Mouse (Mus musculus) E14TG2a.4 (cell line): Measurements from ENCODE around the gene Tnpo2.

Experiments used
- H3K27me3 ChIP-seq: 2 replicates; pipeline ENCODE4 v1.6.1; 2014; ENCODE audit warnings: low read length, control low read depth; ENCODE audit not compliant: insufficient read depth
- H3K36me3 ChIP-seq: 2 replicates; pipeline ENCODE4 v1.6.1; 2014; ENCODE audit warnings: low read length, control low read depth; ENCODE audit not compliant: insufficient read depth
- H3K4me1 ChIP-seq: replicated peaks from 2 replicates; pipeline ENCODE4 v1.6.1; 2014; ENCODE audit warnings: low read depth, low read length, control low read depth
- H3K4me3 ChIP-seq: replicated peaks from 2 replicates; pipeline ENCODE4 v1.5.1; 2014; ENCODE audit warnings: mild to moderate bottlenecking, low read length
- H3K9me3 ChIP-seq: 2 replicates; pipeline ENCODE4 v1.6.1; 2014; ENCODE audit warnings: low read length, control low read depth
- CTCF ChIP-seq: conservative IDR thresholded peaks from 2 replicates; pipeline ENCODE4 v1.5.1; 2014; ENCODE audit warnings: low read length
- NANOG ChIP-seq: IDR thresholded peaks from 2 replicates; pipeline ENCODE4 v1.6.1; 2014; ENCODE audit warnings: borderline replicate concordance, low read length, mixed read lengths
- POU5F1 ChIP-seq: IDR thresholded peaks from 2 replicates; pipeline ENCODE4 v1.6.1; 2014; ENCODE audit warnings: low read length, borderline replicate concordance

Tnpo2 gene

DNA sequence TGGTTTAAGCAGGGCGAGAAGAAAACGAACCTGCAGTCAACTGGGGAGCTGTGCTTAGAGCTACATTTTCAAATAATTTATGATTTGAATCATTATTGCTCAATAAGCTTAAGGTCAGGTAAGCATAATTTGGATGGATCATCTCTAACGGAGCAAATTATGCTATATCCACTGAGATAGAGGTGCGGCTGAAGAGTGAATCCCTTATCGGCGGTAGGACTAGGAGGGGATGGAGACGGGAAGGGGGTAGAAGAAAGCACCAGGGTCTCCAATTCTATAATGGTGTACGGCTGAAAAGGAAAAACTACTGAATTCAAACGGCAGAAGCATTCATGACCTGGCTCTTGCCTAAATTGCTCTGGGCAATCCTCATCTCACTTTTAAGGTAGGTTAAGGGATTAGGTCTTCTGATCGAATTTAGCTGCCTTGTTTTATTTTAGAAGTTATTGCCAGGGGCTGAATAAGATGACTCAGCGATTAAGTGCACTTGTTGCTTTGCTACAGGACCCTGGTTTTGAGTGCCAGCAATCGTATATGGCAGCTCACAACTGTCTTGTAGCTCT lies 1.5 kb upstream of the Tnpo2 start:
- TF ChIP-seq CTCF (no peak), POU5F1 (no peak), NANOG (no peak)
- Histone ChIP-seq H3K4me1 (peaks cover 67% of the 10 kb centered on the region), H3K4me3 (peak overlapping the region; percentile 94), H3K9me3 (no peaks in the 10 kb centered on the region), H3K27me3 (no peaks in the 10 kb centered on the region), H3K36me3 (peaks cover 55% of the 10 kb centered on the region)

- Histone ChIP-seq H3K36me3 (peaks cover 55% of the 10 kb centered on the region), H3K27me3 (no peaks in the 10 kb centered on the region), H3K9me3 (no peaks in the 10 kb centered on the region), H3K4me1 (peaks cover 69% of the 10 kb centered on the region), H3K4me3 (peak overlapping the region; percentile 94)
- no peak for TF ChIP-seq POU5F1
- TF ChIP-seq CTCF: no peak
- TF ChIP-seq NANOG: no peak
These were observed 896 bp upstream of the Tnpo2 start for GRCm38 (mm10) chr8:85035728-85036310.

- H3K4me1 ChIP-seq: peaks cover 71% of the 10 kb centered on the region
- H3K36me3 ChIP-seq: peaks cover 56% of the 10 kb centered on the region
- peak overlapping the region; percentile 94 for H3K4me3 ChIP-seq
- no peaks in the 10 kb centered on the region for H3K9me3 ChIP-seq
- no peak for TF ChIP-seq CTCF
- no peak for TF ChIP-seq NANOG
- no peak for TF ChIP-seq POU5F1
- H3K27me3 ChIP-seq: no peaks in the 10 kb centered on the region
These were observed 366 bp upstream of the Tnpo2 start for GRCm38 (mm10) chr8:85036381-85036717.

DNA sequence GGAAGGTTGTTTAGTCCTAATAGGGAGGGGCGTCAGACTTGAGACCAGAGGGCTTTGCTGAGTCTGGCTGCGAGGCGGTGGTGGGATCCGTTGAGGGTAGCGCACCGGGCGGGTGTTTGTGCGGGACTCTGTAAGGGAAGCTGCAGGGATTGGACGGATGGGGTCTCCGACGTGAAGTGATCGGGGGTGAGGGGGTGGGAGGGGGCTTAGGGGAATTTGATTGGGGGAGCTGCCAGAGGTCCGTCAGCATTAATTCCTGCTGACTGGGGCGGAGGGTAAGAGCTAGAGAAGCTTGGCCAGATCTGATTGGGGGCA lies 608 bp downstream of the Tnpo2 start:
- Histone ChIP-seq H3K4me1 (peaks cover 70% of the 10 kb centered on the region), H3K27me3 (no peaks in the 10 kb centered on the region), H3K36me3 (peaks cover 56% of the 10 kb centered on the region), H3K4me3 (peak overlapping the region; percentile 94), H3K9me3 (no peaks in the 10 kb centered on the region)
- TF ChIP-seq CTCF (no peak), NANOG (no peak), POU5F1 (no peak)

DNA sequence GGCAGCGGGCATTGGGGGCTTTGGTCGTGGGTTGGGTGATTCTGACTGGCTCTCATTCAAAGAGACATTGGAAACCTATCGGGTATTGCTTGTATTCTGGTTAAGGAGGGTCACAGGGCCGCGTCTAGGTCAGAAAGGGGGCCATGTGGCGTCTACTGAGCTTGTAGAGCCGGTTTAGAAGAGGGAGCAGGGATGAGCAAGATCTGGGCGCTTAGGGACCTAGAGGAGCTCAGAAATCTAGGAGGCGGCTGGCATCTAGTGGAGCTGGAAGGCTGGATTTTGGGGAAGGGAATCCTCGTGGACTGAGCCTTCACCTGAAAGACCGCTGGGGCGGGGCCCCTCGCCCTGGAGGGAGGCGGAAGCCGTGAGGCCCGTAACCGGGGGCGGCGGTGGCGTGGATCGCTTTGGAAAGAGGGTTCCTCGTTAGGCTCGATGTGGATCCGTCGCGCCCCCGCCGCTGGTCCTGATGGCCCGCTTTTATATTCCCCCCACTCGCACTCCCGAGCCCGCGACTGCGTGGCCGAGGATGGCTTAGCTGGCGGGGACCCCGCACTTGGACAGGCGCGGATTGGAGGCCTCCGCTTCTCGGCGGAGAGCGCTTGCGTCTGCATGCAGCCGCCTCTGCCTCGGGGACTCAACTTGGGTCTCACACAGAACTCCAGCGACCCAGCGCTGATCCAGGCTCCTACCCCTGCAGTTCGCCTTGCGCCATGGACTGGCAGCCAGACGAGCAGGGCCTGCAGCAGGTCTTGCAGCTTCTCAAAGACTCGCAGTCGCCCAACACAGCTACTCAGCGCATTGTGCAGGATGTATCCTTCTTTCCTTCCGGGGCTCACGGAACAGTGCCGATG lies 1.2 kb downstream of the Tnpo2 start:
- Histone ChIP-seq H3K4me1 (peaks cover 67% of the 10 kb centered on the region), H3K27me3 (no peaks in the 10 kb centered on the region), H3K4me3 (peak overlapping the region; percentile 94), H3K36me3 (peaks cover 55% of the 10 kb centered on the region), H3K9me3 (no peaks in the 10 kb centered on the region)
- TF ChIP-seq NANOG: no peak
- TF ChIP-seq CTCF: no peak
- TF ChIP-seq POU5F1: no peak

GRCm38 (mm10) chr8:85043619-85044018 lies 6.9 kb downstream of the Tnpo2 start:
- Histone ChIP-seq H3K36me3 (peaks cover 98% of the 10 kb centered on the region), H3K9me3 (no peaks in the 10 kb centered on the region), H3K27me3 (no peaks in the 10 kb centered on the region), H3K4me3 (no peak overlapping the region), H3K4me1 (peaks cover 85% of the 10 kb centered on the region)
- TF ChIP-seq POU5F1 (no peak), CTCF (no peak), NANOG (no peak)

DNA sequence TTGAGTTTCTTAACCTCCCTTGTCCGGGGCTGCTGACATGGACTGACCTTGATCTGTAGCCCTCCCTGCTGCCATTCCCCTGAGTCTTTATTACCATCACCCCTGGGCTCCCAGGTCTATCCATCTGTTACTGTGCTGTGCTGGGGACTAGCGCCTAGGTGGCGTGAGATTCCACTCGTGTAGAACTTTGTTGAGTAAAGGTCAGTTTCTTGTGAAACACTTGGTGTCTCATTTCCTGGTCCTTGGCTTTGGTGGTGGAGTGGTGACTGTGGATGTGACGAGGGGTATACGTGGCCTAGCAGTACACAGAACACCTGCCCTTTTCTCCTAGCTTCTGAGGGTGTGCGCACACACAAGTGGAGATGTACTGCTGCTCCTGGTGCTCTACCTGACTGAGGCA lies 20.7 kb downstream of the Tnpo2 start:
- H3K4me3 ChIP-seq: no peak overlapping the region
- no peaks in the 10 kb centered on the region for H3K9me3 ChIP-seq
- TF ChIP-seq CTCF: no peak
- TF ChIP-seq POU5F1: no peak
- no peak for TF ChIP-seq NANOG
- no peaks in the 10 kb centered on the region for H3K27me3 ChIP-seq
- peaks cover 73% of the 10 kb centered on the region for H3K36me3 ChIP-seq
- peaks cover 69% of the 10 kb centered on the region for H3K4me1 ChIP-seq

- peak within 1 kb of the TSS; percentile 97 for H3K4me3 ChIP-seq
- H3K9me3 ChIP-seq: no peaks in the 10 kb centered on the region
- peaks cover 66% of the 10 kb centered on the region for H3K36me3 ChIP-seq
- peaks cover 61% of the 10 kb centered on the region for H3K4me1 ChIP-seq
- no peaks in the 10 kb centered on the region for H3K27me3 ChIP-seq
- TF ChIP-seq CTCF (no peak), POU5F1 (no peak), NANOG (no peak)
These were observed 23.3 kb downstream of the Tnpo2 start, which contains the start of gene Fbxw9 for GRCm38 (mm10) chr8:85059879-85060616. Gene Fbxw9, plus strand, starts transcription at chr8:85060055.
